In genomic region chr2:4097601-4098000, GRCm38 (mm10) we compare ENCODE assay signal across 23 mouse cellular contexts.
"Had no signal": no experiment of that assay in that cellular context is flagged by ENCODE, and none has a peak within 500 bp of the region (broad histone marks: within the 10 kb centered on the region; RNA-seq: fewer than 3 reads in every experiment).

No protein-coding gene starts in this region.

- H3K4me3 ChIP-seq: left cerebral cortex, adult 2 months; limb, embryonic 12.5 days; limb, embryonic 15.5 days; midbrain, embryonic 12.5 days; midbrain, embryonic 15.5 days; neural tube, embryonic 12.5 days; neural tube, embryonic 15.5 days; stomach, embryonic 15.5 days had no signal

- H3K27me3 ChIP-seq: limb, embryonic 12.5 days; limb, embryonic 15.5 days; neural tube, embryonic 12.5 days; neural tube, embryonic 15.5 days; stomach, embryonic 15.5 days had no signal

- H3K4me1 ChIP-seq: limb, embryonic 15.5 days; stomach, embryonic 15.5 days had no signal

- H3K27ac ChIP-seq: left cerebral cortex, adult 2 months; limb, embryonic 12.5 days; limb, embryonic 15.5 days; liver, embryonic 14.5 days; macrophage; midbrain, embryonic 12.5 days; neural tube, embryonic 12.5 days; neural tube, embryonic 15.5 days; stomach, embryonic 15.5 days had no signal

- H3K9me3 ChIP-seq: limb, embryonic 12.5 days; limb, embryonic 15.5 days; midbrain, embryonic 12.5 days; midbrain, embryonic 15.5 days; neural tube, embryonic 12.5 days; neural tube, embryonic 15.5 days; stomach, embryonic 15.5 days had no signal

- H3K36me3 ChIP-seq: limb, embryonic 12.5 days; limb, embryonic 15.5 days; midbrain, embryonic 12.5 days; midbrain, embryonic 15.5 days; neural tube, embryonic 12.5 days; neural tube, embryonic 15.5 days; stomach, embryonic 15.5 days had no signal

- DNase-seq: kidney, adult 18-20 months; kidney, adult 9 months; kidney, postnatal 14 days; kidney, postnatal 4 days; layer of hippocampus, adult 9-11 months; layer of hippocampus, postnatal 36 days; left cerebral cortex, postnatal 4 days; liver, postnatal 0 days; lung, embryonic 14.5 days; retina, postnatal 1 day; right cerebral cortex, postnatal 25 days; spleen, adult 18-20 months; thymus, postnatal 25 days had no signal
